Mouse (Mus musculus) kidney, embryonic 15.5 days (tissue): ENCODE measurements around the gene Pgap1. TPM values are rescaled to one million over a fixed set of nuclear protein-coding genes. Genes with fewer than 3 reads are reported as not detected.
A peak's percentile ranks its signal among the peaks of the same experiment; 100 is the strongest.

ENCODE experiments used
- ATAC-seq: fragments of 200-750 bp; cut with Nextera tagmentation; replicated peaks from 2 replicates; pipeline ENCODE4 v1.8.0; 2017; ENCODE audit warnings: moderate TSS enrichment; ENCODE audit not compliant: low FRiP score
- H3K27ac ChIP-seq: fragments of 300-500 bp; sonication (generic); 2 replicates; pipeline ENCODE4 v1.5.1; 2015; ENCODE audit warnings: mild to moderate bottlenecking, inconsistent platforms
- H3K27me3 ChIP-seq: fragments of 300-500 bp; sonication (generic); 2 replicates; pipeline ENCODE4 v1.6.1; 2015; ENCODE audit warnings: inconsistent platforms
- H3K36me3 ChIP-seq: fragments of 300-500 bp; sonication (generic); 2 replicates; pipeline ENCODE4 v1.6.1; 2015; ENCODE audit warnings: inconsistent platforms
- H3K4me1 ChIP-seq: fragments of 300-500 bp; sonication (generic); 2 replicates; pipeline ENCODE4 v1.6.1; 2015; ENCODE audit warnings: inconsistent platforms
- H3K4me2 ChIP-seq: fragments of 300-500 bp; sonication (generic); 2 replicates; pipeline ENCODE4 v1.6.1; 2015; ENCODE audit warnings: moderate library complexity, mild to moderate bottlenecking, inconsistent platforms
- H3K4me3 ChIP-seq: fragments of 300-500 bp; sonication (generic); replicated peaks from 2 replicates; pipeline ENCODE4 v1.5.1; 2015; ENCODE audit warnings: mild to moderate bottlenecking, inconsistent platforms
- H3K9ac ChIP-seq: fragments of 300-500 bp; sonication (generic); 2 replicates; pipeline ENCODE4 v1.6.1; 2015; ENCODE audit warnings: mild to moderate bottlenecking, inconsistent platforms
- H3K9me3 ChIP-seq: fragments of 300-500 bp; sonication (generic); replicated peaks from 2 replicates; pipeline ENCODE4 v1.6.1; 2016; ENCODE audit warnings: inconsistent platforms
- WGBS: fragments of 180-500 bp; shearing (Covaris S2); methylation state at CpG from one replicate; pipeline ENCODE4 v1.1.7; 2015; ENCODE audit warnings: mixed read lengths; 5-methylcytosine and 5-hydroxymethylcytosine counted together
- polyA plus RNA-seq: library from polyadenylated mRNA; unstranded; fragments of >200 nt; fragmentation: Nextera tagmentation; extraction: Ambion mirVana; gene quantifications from 2 replicates; pipeline ENCODE4 v1.2.1, GENCODE M21; 2015

Gene Pgap1
- polyA plus RNA-seq, 1 experiment from 2014 or later, result 6.6 TPM

- WGBS, result 55% methylated on average over 3 of the region's 3 CpGs
- Histone ChIP-seq H3K4me3 (peak overlapping the region; percentile 69), H3K36me3 (peaks cover 5% of the 10 kb centered on the region; the same call in 1 of the 2 replicates), H3K9me3 (no peaks in the 10 kb centered on the region), H3K9ac (no peak overlapping the region), H3K27me3 (peaks cover 4% of the 10 kb centered on the region; the same call in 1 of the 2 replicates), H3K4me1 (peaks cover 15% of the 10 kb centered on the region; the same call in 1 of the 2 replicates), H3K4me2 (peak overlapping the region; percentile 70), H3K27ac (no peak overlapping the region)
- no peak for ATAC-seq
Measured at GRCm38 (mm10) chr1:54439080-54439476, 118.4 kb downstream of the Pgap1 start.

DNA sequence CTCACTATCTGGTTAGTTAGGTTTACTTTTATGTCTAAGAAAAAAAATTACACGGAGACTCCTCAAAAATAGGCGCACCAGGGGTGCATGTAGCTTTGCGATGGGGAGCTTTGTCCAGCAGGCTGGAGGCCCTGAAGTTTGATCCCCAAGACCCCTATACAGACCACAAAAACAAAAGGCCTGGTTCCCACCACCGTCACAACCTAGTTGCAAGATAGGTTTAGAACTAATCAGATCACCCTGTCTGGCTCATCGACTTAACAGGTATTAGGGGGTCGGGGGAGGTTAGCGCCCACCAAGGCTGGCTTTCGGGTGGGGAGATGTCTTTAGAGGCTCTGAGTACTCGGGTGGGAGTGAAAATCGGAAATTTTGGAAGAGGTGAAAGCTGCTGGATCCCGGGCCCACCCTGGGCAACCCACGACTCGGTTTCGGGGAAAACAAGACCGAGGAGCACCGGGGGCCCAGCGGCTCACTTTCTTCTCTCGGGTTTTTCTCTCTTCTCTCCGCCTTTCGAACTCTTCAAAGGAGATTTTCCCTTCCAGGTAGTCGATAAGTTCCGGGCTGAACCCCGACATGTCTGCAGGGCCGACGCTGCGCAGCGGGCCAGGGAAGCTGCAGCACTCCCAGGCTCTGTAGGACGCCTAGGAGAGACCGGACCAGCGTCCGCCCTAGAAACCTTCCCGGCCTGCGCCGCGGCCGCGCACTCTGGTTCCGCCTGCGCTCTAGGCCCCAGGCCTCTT lies 119.0 kb downstream of the Pgap1 start, which contains the start of gene Gtf3c3:
TSS of gene Gtf3c3 (minus strand) at position 632 of the 740 bp plus-strand sequence.
- H3K36me3 ChIP-seq, result peaks cover 10% of the 10 kb centered on the region
- H3K4me3 ChIP-seq, result peak within 1 kb of the TSS; percentile 69
- H3K27me3 ChIP-seq, result peaks cover 4% of the 10 kb centered on the region; the same call in 1 of the 2 replicates
- H3K9me3 ChIP-seq, result no peaks in the 10 kb centered on the region
- peaks cover 15% of the 10 kb centered on the region; the same call in 1 of the 2 replicates for H3K4me1 ChIP-seq
- H3K4me2 ChIP-seq, result peak within 1 kb of the TSS; percentile 70
- peak within 1 kb of the TSS; percentile 28; the same call in 1 of the 2 replicates for H3K27ac ChIP-seq
- 3% methylated on average over 39 of the region's 39 CpGs for WGBS
- ATAC-seq, result peak; percentile 99
- H3K9ac ChIP-seq, result peak within 1 kb of the TSS; percentile 80

Other genes with a start within 250 kb of the Pgap1 start
- gene Gtf3c3, start 118.7 kb downstream of the Pgap1 start, polyA plus RNA-seq, result 23.7 and 25.0 TPM in 2 replicates